Mouse (Mus musculus) small intestine, adult 2 months (tissue): ENCODE results near the gene Arl10.

Experiments used
- CTCF ChIP-seq: fragments of 200-500 bp; IDR thresholded peaks from 2 replicates; pipeline ENCODE4 v1.5.1; 2012; ENCODE audit warnings: low read depth, mild to moderate bottlenecking, control low read depth, inconsistent platforms, low read length, moderate library complexity, mixed read lengths; ENCODE audit not compliant: insufficient replicate concordance, insufficient read length; ENCODE audit errors: extremely low read depth
- POLR2A ChIP-seq: fragments of 200-500 bp; IDR thresholded peaks from 2 replicates; pipeline ENCODE4 v1.6.1; 2012; ENCODE audit warnings: low read depth, mild to moderate bottlenecking, control low read depth, inconsistent platforms, low read length, moderate library complexity

DNA sequence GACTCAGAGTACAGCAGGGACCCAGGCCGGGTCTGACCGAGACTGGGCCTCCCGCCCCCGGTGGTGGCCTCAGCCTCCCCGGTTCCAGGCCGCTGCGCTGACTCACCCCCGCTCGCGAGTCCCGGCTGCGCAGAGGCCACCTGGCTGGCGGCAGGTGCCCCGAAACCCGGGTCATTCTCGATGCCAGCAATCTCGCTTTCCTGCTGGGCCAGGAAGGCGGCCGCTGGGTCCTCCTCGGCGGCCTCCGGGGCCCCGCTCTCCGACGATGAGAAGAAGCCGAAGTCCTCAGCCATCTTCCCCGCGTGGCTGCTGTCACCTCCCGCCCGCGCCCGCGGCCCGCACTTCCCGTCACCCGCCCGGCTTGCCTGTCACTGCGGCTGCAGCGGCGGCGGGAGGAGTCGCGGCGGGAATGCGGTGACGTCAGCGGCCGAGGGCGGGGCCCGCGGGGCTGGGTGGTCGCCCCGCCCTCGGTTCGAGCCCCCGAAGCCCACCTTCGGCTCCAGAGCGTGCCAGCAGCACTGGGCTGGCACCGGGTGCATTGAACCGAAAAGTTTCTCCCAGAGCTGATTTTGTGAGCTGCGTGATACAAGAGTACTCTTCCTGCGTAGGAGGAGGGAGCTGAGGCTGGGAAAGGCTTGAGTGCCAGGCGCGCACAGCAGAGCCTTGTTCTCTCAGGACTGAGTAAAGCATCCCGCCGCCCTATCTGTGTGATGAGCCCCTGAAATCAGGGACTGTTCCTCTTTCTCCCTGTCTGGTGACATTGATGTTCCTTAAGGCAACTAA lies 36.3 kb downstream of the Arl10 start, which contains the start of gene Cltb:
- TF ChIP-seq CTCF (no peak), POLR2A (peak; percentile 69)
